Mouse (Mus musculus): ENCODE data around the gene Hist2h2aa2. TPM values are rescaled to one million over a fixed set of nuclear protein-coding genes. Genes with fewer than 3 reads are reported as not detected.
"Not testable (repeated sequence)": the region's sequence is repeated elsewhere in the genome, so short reads cannot be mapped to it uniquely, and the experiment has no call there.

The Hist2h2aa2 gene
- polyA plus RNA-seq, 1 experiment from 2014 or later = 57.1 TPM

DNA sequence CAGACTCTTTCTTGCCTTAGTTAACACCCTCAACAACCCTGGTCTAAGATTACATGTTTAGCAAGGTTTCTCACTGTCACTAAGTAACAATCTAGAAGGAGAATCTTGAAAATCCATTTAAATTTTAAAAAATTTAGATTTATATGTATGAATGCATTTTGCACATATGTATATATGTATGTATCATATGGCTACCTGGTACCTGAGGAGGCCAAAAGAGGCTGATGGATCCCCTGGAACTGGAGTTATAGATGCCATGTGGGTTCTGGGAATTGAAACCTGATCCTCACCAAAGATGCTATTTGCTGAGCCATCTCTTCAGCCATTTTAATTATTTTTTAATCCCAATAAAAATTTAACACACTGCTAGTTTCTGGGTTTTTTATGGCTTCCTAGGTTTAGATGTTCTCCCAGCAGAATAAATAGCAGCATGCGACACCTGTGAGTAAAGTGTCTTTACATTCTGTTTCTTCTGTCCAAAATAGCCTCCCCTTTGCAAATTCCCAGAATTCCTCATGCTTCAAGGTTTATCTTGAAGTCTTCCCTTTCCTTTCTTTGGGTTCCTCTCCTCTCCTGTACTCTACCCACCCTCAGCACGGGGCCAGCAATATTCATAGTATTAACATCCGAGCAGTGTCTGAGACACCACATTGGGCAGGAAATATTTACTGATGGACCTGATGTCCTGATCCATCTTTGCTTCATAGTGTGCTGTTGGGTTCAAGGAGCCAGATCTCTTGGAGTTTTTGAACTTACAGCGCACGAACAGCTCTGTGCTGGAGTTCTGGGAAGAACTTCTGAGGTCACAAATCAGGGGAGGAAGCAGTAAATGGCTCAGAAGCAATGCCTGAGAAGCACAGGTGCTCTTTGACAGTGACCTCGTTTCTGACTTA, 8.3 kb upstream of the Hist2h2aa2 start:
- Histone ChIP-seq H3K36me3 (ENCODE audit: inconsistent target) (no peaks in the 10 kb centered on the region), H3K27ac (peak overlapping the region; percentile 62), H3K4me3 (ENCODE audit: inconsistent target) (peak overlapping the region; percentile 50), H3K79me2 (ENCODE audit: inconsistent target) (peaks cover 21% of the 10 kb centered on the region; the same call in 1 of the 2 replicates)
- WGBS (ENCODE audit: missing documents) = 73% methylated on average over 6 of the region's 6 CpGs

DNA sequence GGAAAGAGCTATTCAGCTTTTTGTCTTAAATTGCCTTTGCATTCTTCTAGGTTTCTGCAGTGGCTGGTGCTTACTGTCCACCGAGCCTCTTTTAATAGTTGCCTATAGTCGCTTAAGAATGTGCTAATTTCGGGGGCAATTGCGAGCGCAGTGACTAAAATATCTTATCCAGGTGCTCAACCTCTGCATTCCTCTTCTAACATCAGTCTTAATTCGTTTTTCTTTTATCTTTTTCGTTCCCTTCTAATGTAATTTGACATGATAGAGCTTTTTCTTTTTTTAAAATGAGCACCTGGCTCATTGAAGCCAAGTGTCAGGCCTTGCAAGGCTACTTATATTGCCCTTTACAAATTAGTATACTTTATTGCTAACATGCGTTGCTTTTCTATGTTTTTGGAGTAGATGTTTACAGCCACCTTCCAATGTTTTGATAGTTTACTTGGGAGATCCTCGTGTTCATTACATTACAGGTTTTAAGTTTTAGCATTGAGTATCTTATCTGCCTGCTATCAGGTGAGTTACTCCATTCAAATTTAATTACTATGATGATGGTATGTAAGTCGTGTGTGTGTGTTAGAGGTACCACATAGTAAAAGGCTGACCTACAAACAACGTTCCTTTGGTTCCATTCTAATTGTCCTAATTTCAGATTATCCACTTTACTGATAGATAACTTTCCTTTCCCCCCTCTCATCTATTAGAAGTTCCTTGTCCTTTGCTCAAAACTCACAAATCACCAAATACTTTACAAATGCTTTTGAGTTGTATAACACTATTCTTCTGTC, 7.5 kb upstream of the Hist2h2aa2 start:
- Histone ChIP-seq H3K79me2 (ENCODE audit: inconsistent target) (peaks cover 21% of the 10 kb centered on the region; the same call in 1 of the 2 replicates), H3K36me3 (ENCODE audit: inconsistent target) (no peaks in the 10 kb centered on the region), H3K27ac (peak overlapping the region; percentile 62), H3K4me3 (ENCODE audit: inconsistent target) (peak overlapping the region; percentile 50)
- WGBS (ENCODE audit: missing documents) = 28% methylated on average over 11 of the region's 11 CpGs

DNA sequence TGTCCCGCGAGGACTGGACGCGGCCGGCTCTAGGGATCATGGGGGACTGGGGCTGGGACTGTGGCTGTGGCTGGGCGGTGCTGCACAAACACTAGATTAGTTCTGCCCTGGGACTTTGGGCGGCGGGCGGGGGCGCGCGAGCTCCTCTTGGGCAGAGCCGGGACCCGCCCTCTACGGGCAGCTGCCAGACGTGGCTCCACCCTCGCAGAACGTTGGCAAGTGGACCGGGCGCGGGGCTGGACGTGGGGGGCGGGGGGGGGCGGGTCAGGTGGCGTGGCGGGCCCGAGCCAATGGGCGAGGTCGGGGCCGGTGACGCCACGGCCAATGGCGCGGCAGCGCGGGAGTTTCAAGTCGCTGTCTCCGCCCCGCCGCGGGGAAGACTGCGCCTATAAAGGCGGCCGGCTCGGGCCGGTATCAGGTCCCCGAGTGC, 6.4 kb upstream of the Hist2h2aa2 start, which contains the start of gene Hist2h3c1:
Gene Hist2h3c1, plus strand, starts transcription at position 259 of the 430 bp plus-strand sequence.
- H3K79me2 ChIP-seq (ENCODE audit: inconsistent target) = peaks cover 21% of the 10 kb centered on the region; the same call in 1 of the 2 replicates
- peak within 1 kb of the TSS; percentile 50 for H3K4me3 ChIP-seq (ENCODE audit: inconsistent target)
- H3K27ac ChIP-seq = peak within 1 kb of the TSS; percentile 62
- H3K36me3 ChIP-seq (ENCODE audit: inconsistent target) = not testable (repeated sequence)
- no CpG with 5 or more reads among the region's 47 CpGs for WGBS (ENCODE audit: missing documents)

DNA sequence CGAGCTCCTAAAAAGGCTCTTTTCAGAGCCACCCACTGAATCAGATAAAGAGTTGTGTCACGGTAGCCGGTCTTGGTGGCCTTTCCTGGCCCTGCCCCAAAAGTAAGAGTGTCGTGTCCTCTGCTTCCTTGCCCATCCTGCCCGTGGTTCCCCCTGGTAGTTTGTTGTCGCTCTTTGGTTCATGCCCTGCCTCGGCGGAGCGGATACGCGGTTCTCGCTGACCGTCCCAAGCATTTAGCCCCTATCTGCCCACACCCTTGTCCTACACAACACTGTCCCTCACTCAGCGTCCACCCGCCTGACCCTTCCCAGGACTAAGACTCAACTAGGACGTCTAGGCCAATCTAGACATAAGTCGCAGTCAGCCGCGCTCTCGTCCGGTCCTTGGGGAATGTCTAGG, 5.9 kb upstream of the Hist2h2aa2 start:
- H3K27ac ChIP-seq = peak overlapping the region; percentile 58
- H3K79me2 ChIP-seq (ENCODE audit: inconsistent target) = peaks cover 21% of the 10 kb centered on the region; the same call in 1 of the 2 replicates
- peak overlapping the region; percentile 23; the same call in 1 of the 2 replicates for H3K4me3 ChIP-seq (ENCODE audit: inconsistent target)
- no CpG with 5 or more reads among the region's 21 CpGs for WGBS (ENCODE audit: missing documents)
- H3K36me3 ChIP-seq (ENCODE audit: inconsistent target) = not testable (repeated sequence)

DNA sequence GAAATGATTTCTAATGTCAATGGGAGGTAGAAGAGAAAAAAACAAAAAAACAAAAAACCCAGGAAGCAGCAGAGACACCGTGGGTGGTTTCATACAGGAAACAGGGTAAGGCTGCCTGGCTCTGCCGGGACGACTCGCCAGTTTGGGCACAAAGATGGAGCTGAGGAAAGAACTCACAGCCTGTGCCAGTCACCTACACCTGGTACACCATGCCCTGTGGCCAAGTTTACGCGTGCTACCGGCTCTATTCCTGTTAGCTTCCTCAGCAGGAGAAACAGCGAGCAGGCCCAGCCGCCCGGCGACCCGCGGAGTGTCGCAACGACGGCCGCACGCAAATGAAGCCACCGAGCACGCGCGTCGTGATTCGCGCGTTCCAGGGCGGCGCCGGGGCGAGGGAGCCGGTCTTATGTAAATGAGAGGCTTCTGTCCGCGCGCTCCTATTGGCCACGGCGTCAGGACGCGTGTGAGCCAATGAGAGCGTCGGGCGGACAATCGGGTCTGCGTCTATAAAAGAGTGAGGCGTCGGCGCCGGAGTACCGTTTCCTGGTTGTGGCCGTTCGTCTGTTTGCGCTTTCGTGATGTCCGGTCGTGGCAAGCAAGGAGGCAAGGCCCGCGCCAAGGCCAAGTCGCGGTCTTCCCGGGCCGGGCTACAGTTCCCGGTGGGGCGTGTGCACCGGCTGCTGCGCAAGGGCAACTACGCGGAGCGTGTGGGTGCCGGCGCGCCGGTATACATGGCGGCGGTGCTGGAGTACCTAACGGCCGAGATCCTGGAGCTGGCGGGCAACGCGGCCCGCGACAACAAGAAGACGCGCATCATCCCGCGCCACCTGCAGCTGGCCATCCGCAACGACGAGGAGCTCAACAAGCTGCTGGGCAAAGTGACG, 5.2 kb upstream of the Hist2h2aa2 start, which contains the start of gene Hist2h2aa1:
Gene Hist2h2aa1, plus strand, starts transcription at position 495 of the 884 bp plus-strand sequence.
- peaks cover 21% of the 10 kb centered on the region; the same call in 1 of the 2 replicates for H3K79me2 ChIP-seq (ENCODE audit: inconsistent target)
- peak within 1 kb of the TSS; percentile 99 for H3K27ac ChIP-seq
- H3K4me3 ChIP-seq (ENCODE audit: inconsistent target) = peak within 1 kb of the TSS; percentile 54
- 0% methylated on average over 8 of the region's 88 CpGs for WGBS (ENCODE audit: missing documents)
- not testable (repeated sequence) for H3K36me3 ChIP-seq (ENCODE audit: inconsistent target)

DNA sequence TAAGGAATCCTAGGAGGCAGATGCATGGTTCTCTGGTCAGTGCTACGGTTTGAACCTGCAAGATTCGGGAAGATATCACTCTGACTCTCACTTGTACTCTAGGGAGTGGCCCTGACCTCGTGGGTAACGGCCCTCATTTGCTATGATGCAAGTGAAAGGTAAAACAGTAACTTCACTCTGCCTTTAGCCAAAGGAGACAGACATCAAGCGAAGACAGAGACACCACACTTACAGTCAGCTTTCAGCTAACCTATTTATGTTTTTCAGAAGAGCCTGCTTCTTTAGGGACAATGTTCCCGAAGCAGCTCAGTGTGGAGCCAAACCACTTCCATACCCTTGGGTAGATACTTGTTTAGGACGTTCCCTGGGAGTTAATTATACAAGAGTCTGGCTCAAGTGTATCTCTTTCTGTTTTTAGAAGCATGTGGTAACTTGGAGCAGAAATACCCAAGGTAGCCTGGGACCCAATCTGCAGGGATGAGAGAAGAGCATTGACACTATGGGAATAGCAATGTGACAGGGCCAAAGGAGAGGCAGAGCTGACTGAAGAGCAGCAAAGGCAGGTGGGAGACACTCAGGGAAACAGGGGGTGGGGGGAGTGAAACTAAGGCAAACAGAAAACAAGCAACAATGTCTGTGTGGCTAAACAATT, 4.0 kb upstream of the Hist2h2aa2 start:
- 82% methylated on average over 4 of the region's 7 CpGs for WGBS (ENCODE audit: missing documents)
- Histone ChIP-seq H3K79me2 (ENCODE audit: inconsistent target) (peaks cover 19% of the 10 kb centered on the region; the same call in 1 of the 2 replicates), H3K27ac (peak overlapping the region; percentile 99), H3K36me3 (ENCODE audit: inconsistent target) (no peaks in the 10 kb centered on the region), H3K4me3 (ENCODE audit: inconsistent target) (peak overlapping the region; percentile 54; the same call in 1 of the 2 replicates)

DNA sequence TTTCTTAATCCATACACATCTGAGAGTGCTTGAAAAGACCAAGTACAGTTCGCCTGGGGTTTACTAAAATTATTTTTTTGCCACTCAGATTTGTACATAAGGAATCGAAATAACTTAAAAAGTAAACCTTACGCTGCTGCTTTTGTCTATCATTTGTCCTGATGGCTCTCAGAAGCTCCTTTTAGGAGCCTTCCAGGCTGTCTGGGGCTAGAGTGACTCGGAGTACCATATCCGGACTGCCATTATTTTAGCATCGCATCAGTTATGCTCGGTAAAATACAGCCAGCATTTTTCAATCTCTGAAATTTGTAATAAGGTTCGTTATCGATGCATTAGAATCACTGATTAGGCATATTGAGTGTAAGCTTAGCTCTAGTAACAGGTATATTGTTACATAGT, 722 bp upstream of the Hist2h2aa2 start:
- WGBS (ENCODE audit: missing documents) = 89% methylated on average over 9 of the region's 9 CpGs
- Histone ChIP-seq H3K4me3 (ENCODE audit: inconsistent target) (no peak overlapping the region), H3K36me3 (ENCODE audit: inconsistent target) (no peaks in the 10 kb centered on the region)

DNA sequence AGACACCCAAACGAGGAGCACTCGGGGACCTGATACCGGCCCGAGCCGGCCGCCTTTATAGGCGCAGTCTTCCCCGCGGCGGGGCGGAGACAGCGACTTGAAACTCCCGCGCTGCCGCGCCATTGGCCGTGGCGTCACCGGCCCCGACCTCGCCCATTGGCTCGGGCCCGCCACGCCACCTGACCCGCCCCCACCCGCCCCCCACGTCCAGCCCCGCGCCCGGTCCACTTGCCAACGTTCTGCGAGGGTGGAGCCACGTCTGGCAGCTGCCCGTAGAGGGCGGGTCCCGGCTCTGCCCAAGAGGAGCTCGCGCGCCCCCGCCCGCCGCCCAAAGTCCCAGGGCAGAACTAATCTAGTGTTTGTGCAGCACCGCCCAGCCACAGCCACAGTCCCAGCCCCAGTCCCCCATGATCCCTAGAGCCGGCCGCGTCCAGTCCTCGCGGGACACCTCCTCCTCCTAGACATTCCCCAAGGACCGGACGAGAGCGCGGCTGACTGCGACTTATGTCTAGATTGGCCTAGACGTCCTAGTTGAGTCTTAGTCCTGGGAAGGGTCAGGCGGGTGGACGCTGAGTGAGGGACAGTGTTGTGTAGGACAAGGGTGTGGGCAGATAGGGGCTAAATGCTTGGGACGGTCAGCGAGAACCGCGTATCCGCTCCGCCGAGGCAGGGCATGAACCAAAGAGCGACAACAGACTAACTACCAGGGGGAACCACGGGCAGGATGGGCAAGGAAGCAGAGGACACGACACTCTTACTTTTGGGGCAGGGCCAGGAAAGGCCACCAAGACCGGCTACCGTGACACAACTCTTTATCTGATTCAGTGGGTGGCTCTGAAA, 902 bp downstream of the Hist2h2aa2 start, which contains the start of gene Hist2h3c2:
Gene Hist2h3c2, minus strand, starts transcription at position 174 of the 840 bp plus-strand sequence.
- H3K36me3 ChIP-seq (ENCODE audit: inconsistent target); H3K79me2 ChIP-seq (ENCODE audit: inconsistent target): not testable (repeated sequence)
- WGBS (ENCODE audit: missing documents) = no CpG with 5 or more reads among the region's 68 CpGs
- Histone ChIP-seq H3K27ac (peak within 1 kb of the TSS; percentile 74), H3K4me3 (ENCODE audit: inconsistent target) (peak within 1 kb of the TSS; percentile 43)

More for the DNA sequence above, 722 bp upstream of the Hist2h2aa2 start:
- peak overlapping the region; percentile 76 for H3K27ac ChIP-seq
- H3K79me2 ChIP-seq (ENCODE audit: inconsistent target) = no peaks in the 10 kb centered on the region; the same call in 1 of the 2 replicates

DNA sequence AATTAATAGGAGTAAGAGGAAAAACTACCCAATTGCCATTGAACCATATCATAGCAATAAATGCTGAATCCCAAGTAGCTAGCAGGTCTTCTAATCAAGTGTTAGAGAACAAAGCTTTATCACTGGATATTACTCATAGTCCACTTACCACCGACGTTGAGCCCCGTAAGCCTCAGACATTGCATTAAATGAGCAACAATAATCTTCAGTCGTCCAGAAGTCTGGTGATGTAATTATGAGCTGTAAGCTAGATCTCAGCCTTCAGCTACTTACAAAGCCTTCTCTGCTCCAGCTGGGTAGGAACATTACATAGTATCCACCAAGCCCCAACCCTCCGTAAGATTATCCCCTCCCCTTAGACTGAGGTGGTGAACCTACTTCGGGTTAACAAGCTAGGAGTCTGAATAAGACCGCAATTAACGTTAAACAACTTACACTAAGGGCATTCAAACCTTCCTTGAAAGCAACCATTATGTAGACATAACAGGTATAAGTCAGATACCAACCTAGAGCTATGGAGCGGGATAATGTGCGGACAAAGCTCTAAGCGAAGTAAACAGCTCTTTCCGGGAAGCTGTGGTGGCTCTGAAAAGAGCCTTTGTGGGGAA, 2.1 kb downstream of the Hist2h2aa2 start:
- H3K36me3 ChIP-seq (ENCODE audit: inconsistent target) = no peaks in the 10 kb centered on the region
- 11% methylated on average over 11 of the region's 12 CpGs for WGBS (ENCODE audit: missing documents)
- peak overlapping the region; percentile 43 for H3K4me3 ChIP-seq (ENCODE audit: inconsistent target)
- H3K79me2 ChIP-seq (ENCODE audit: inconsistent target) = no peaks in the 10 kb centered on the region; the same call in 1 of the 2 replicates
- peak overlapping the region; percentile 74 for H3K27ac ChIP-seq

DNA sequence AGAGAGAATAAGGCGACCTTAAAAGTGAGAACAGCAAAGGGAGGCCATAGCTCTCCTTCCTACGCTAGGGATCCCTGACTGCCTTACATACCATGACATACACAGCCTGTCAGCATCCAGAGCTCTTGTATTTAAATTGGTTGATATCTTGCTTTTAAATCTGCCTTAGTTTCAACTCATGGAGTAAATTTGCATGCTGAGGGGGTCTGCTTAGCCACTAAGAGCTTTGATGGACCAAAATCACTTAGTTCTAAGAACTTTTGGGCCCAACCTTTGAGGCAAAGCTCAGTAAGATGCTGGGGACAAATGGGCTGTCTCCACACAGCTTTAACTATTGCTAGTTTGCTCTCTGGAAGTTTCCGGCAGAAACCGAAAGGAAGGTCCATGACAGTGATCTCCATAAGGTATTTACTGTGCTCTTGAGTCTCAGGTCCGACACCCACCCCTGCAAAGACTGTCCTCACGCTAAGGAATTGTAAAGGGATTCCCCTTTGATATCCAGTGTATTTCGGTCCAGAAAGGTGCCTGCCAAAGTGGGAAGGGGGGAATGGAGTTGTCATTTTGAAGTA, 2.7 kb downstream of the Hist2h2aa2 start:
- Histone ChIP-seq H3K4me3 (ENCODE audit: inconsistent target) (peak overlapping the region; percentile 43), H3K36me3 (ENCODE audit: inconsistent target) (no peaks in the 10 kb centered on the region), H3K79me2 (ENCODE audit: inconsistent target) (no peaks in the 10 kb centered on the region), H3K27ac (peak overlapping the region; percentile 74)
- WGBS (ENCODE audit: missing documents) = 72% methylated on average over 7 of the region's 7 CpGs

DNA sequence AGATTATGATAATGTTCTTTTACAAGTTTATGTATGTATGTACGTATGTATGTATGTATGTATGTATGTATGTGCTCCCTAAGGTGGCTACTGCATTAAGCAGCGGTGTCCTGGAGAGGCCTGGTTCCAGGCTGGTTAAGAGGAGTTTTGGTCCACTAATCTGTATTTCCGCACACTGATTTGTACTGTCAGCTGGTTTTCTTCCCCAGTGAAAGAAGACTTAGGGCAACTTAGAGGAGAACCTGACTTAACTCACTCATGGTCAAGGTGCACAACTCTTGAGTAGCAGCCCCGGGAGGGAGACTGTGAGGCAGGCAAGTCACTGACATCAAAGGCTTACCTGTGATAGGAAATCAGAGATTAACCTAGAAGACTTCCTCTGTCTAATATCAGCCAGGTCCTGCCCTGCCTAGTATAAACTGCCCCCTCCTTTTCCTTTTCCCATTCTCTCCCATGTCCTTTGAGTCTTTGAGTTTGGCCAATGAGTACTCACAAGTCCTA, 3.2 kb downstream of the Hist2h2aa2 start:
- peak overlapping the region; percentile 74 for H3K27ac ChIP-seq
- WGBS (ENCODE audit: missing documents) = 91% methylated on average over 4 of the region's 4 CpGs
- peak overlapping the region; percentile 43 for H3K4me3 ChIP-seq (ENCODE audit: inconsistent target)
- no peaks in the 10 kb centered on the region for H3K79me2 ChIP-seq (ENCODE audit: inconsistent target)
- H3K36me3 ChIP-seq (ENCODE audit: inconsistent target) = no peaks in the 10 kb centered on the region

DNA sequence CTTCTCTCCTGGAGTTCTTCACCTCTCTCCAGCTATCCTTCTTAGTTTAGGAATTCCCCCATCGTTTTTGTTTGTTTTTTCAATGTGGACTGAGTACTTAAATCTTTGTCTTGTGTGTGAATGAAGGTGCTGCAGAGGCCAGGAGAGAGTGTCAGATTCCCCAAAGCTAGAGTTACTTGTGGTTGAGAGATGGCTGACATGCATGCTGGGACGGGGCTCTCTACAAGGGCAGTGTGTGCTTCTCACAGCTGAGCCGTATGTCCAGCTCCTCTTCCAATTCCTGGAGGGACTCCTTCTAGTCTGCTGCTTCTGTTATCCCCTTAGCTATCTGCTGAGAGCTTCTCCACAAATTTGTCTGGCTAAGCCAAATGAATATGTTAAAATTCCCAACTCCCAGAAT, 4.2 kb downstream of the Hist2h2aa2 start:
- Histone ChIP-seq H3K79me2 (ENCODE audit: inconsistent target) (no peaks in the 10 kb centered on the region), H3K27ac (no peak overlapping the region), H3K4me3 (ENCODE audit: inconsistent target) (no peak overlapping the region), H3K36me3 (ENCODE audit: inconsistent target) (no peaks in the 10 kb centered on the region)
- 77% methylated on average over 3 of the region's 3 CpGs for WGBS (ENCODE audit: missing documents)

Measured in macrophage (primary cell).